Mouse (Mus musculus) midbrain, embryonic 10.5 days (tissue): ENCODE data around the gene Gm9803. TPM values are rescaled to one million over a fixed set of nuclear protein-coding genes. Genes with fewer than 3 reads are reported as not detected.
A peak's percentile ranks its signal among the peaks of the same experiment; 100 is the strongest.
"Not testable (repeated sequence)": the region's sequence is repeated elsewhere in the genome, so short reads cannot be mapped to it uniquely, and the experiment has no call there.

ENCODE experiments used
- DNase-seq: peaks from one replicate; pipeline ENCODE4 v3.0.0-alpha.2; 2017; ENCODE audit warnings: low spot score
- H3K27ac ChIP-seq: fragments of 300-500 bp; sonication (generic); replicated peaks from 2 replicates; pipeline ENCODE4 v1.5.1; 2016; ENCODE audit warnings: mild to moderate bottlenecking
- H3K27me3 ChIP-seq: fragments of 300-500 bp; sonication (generic); 2 replicates; pipeline ENCODE4 v1.6.1; 2016; ENCODE audit warnings: low read depth, mild to moderate bottlenecking; ENCODE audit not compliant: poor library complexity, severe bottlenecking
- H3K36me3 ChIP-seq: fragments of 300-500 bp; sonication (generic); 2 replicates; pipeline ENCODE4 v1.6.1; 2016; ENCODE audit warnings: mild to moderate bottlenecking, moderate library complexity
- H3K4me1 ChIP-seq: fragments of 300-500 bp; sonication (generic); 2 replicates; pipeline ENCODE4 v1.6.1; 2016
- H3K4me3 ChIP-seq: fragments of 300-500 bp; sonication (generic); 2 replicates; pipeline ENCODE4 v1.5.1; 2016; ENCODE audit warnings: mild to moderate bottlenecking, moderate library complexity
- H3K9me3 ChIP-seq: fragments of 300-500 bp; sonication (generic); replicated peaks from 2 replicates; pipeline ENCODE4 v1.6.1; 2016; ENCODE audit warnings: mild to moderate bottlenecking
- WGBS: fragments of 180-500 bp; shearing (Covaris S2); methylation state at CpG from one replicate; pipeline ENCODE4 v1.1.7; 2016; 5-methylcytosine and 5-hydroxymethylcytosine counted together
- polyA plus RNA-seq: library from polyadenylated mRNA; unstranded; fragments of >200 nt; fragmentation: Nextera tagmentation; extraction: Ambion mirVana; gene quantifications from 2 replicates; pipeline ENCODE4 v1.2.1, GENCODE M21; 2016

Gene Gm9803
- polyA plus RNA-seq: 13.9 and 16.8 TPM in 2 replicates

DNA sequence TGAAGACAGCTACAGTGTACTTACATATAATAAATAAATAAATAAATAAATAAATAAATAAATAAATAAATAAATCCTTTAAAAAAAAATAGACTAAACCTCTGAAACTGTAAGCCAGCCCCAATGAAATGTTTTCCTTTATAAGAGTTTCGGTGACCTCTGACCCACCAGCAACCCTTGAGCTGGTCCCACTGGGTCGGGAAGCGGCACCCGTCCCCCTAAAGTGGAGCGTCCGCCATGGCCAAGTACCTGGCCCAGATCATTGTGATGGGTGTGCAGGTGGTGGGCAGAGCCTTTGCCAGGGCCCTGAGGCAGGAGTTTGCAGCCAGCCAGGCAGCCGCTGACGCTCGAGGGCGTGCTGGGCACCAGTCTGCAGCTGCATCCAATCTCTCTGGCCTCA, at the start of gene Gm9803:
Gene Gm9803, plus strand, starts transcription at position 154 of the 400 bp plus-strand sequence.
- WGBS: 96% methylated on average over 10 of the region's 10 CpGs
- H3K4me3 ChIP-seq, H3K27ac ChIP-seq: not testable (repeated sequence)

DNA sequence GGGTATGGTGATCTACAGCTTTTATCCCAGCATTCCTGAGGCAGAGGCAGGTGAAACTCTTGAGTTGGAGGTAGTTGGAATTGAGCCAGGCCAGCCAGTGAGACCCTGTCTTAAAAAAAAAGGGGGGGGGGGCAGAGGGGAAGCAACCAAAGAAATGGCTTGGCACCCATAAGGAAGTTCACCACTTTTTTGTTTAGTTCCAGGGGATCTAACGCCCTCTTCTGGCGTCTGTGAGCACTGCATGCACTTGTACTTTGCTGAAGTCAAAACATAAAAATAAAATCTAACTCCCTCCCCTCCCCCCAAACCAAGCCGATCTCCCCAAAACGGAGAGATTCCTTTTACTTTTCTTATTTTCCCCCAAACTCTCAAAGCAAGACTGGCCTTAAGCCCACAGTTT, 48.5 kb upstream of the Gm9803 start:
- no peaks in the 10 kb centered on the region for H3K36me3 ChIP-seq
- peaks cover 26% of the 10 kb centered on the region for H3K4me1 ChIP-seq
- H3K4me3 ChIP-seq: no peak overlapping the region
- H3K27ac ChIP-seq: no peak overlapping the region
- 61% methylated on average over 4 of the region's 4 CpGs for WGBS
- H3K27me3 ChIP-seq: no peaks in the 10 kb centered on the region
- DNase-seq: no peak
- no peaks in the 10 kb centered on the region for H3K9me3 ChIP-seq

More for the DNA sequence above, at the start of gene Gm9803:
- H3K9me3 ChIP-seq, H3K27me3 ChIP-seq, DNase-seq: not testable (repeated sequence)
- H3K4me1 ChIP-seq: peaks cover 33% of the 10 kb centered on the region
- peaks cover 28% of the 10 kb centered on the region for H3K36me3 ChIP-seq

DNA sequence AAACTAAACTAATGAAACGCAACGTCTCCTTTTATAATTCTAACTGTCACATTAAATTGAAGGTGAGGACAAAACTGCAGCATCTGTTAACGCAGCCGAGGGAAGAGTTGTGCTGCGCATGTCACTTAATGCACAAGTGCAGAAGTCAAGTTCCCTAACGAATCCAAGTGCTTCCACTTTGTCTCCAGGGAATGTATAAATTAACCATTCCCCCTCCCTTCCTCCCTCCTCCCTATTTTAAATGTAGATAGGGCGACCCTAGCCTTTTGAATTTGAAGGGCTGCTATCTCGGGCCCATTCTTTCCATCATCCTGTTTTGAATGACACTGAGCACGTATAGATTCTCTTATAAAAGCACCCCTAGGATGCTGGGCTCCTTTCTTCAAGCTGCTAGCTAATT, 46.4 kb upstream of the Gm9803 start:
- Histone ChIP-seq H3K9me3 (no peaks in the 10 kb centered on the region), H3K4me3 (peak overlapping the region; percentile 85), H3K36me3 (no peaks in the 10 kb centered on the region), H3K27ac (peak overlapping the region; percentile 100), H3K27me3 (no peaks in the 10 kb centered on the region), H3K4me1 (peaks cover 44% of the 10 kb centered on the region)
- WGBS: 3% methylated on average over 9 of the region's 9 CpGs
- DNase-seq: no peak

DNA sequence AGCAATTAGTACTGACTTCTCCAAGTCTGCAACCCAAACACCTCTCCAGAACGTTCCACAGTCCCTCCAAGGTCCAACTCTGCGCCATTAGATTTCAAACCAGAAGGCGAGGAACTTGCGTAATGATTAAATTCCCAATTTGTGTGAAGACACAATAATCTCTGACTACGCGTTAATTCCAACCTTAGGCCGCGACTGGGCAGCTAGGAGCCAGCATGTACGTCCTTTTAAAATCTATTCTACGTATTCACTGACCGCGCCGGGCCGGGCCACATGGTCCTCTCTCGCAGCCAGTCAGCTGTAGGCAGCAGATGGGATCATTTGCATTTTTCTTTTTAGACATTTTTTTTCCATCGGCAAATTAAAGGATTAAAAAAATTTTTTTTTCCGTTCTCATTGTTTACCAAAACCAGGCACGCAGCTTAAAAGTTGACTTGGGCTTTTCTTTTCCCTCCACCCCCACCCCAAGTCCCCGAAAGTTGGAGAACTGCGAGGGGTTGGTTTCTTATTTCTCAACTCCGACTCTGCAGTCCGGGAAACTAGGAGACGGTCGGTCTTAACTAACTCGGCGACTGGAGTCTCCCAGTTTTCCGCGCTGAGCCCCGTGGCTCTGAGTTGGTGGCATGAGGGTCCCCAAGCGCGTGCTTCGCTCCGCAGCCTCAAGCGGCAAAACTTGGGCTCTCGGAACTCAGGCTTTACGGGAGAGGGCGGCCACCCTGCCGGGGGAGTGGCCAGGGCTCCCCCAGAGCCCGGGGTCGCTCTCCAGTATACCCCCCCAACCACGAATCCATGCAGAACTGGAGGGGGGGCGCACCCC, 45.8 kb upstream of the Gm9803 start:
- Histone ChIP-seq H3K4me3 (peak overlapping the region; percentile 85), H3K27ac (peak overlapping the region; percentile 100), H3K27me3 (no peaks in the 10 kb centered on the region), H3K4me1 (peaks cover 51% of the 10 kb centered on the region), H3K36me3 (no peaks in the 10 kb centered on the region), H3K9me3 (no peaks in the 10 kb centered on the region)
- WGBS: under 1% methylated on average over 42 of the region's 42 CpGs
- DNase-seq: peak; percentile 84

DNA sequence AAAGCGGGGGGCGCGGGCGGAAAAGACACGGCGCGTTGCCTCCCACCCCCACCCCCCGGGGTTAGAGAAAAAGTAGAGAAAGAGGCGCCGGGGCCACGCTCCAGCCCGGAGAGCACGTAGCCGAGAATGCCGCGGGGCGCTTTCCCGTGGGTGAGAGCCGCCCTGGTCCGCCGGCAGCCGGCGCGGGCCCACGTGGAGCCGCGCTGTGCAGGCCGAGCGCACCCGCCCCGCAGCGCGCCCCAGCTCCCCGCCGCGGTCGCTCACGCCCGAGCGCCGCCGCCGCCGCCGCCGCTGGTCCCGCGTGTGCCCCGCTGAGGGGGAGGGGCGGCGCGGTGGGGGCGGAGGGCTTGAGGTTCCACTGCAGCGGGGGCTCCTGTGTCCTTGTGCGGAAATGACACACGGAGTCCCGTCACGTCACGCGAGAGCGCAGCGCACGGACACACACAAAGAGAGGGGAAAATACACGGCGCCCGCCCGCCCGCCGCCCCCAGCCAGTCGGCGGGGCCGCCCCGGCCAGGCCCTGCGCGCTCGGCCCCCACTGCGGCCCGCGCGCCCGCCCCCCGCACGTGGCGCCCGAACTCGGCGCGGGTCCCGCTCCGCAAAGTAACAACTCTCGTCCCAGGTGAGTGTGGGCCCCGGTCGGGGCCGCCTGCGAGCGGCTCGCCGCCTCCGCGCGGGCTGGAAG, 45.0 kb upstream of the Gm9803 start, which contains the start of gene Bend3:
Gene Bend3, plus strand, starts transcription at position 81 of the 685 bp plus-strand sequence.
- under 1% methylated on average over 65 of the region's 101 CpGs for WGBS
- Histone ChIP-seq H3K36me3 (no peaks in the 10 kb centered on the region), H3K27me3 (no peaks in the 10 kb centered on the region), H3K4me3 (peak within 1 kb of the TSS; percentile 85), H3K27ac (peak within 1 kb of the TSS; percentile 100), H3K4me1 (peaks cover 58% of the 10 kb centered on the region), H3K9me3 (no peaks in the 10 kb centered on the region)
- peak; percentile 77 for DNase-seq

DNA sequence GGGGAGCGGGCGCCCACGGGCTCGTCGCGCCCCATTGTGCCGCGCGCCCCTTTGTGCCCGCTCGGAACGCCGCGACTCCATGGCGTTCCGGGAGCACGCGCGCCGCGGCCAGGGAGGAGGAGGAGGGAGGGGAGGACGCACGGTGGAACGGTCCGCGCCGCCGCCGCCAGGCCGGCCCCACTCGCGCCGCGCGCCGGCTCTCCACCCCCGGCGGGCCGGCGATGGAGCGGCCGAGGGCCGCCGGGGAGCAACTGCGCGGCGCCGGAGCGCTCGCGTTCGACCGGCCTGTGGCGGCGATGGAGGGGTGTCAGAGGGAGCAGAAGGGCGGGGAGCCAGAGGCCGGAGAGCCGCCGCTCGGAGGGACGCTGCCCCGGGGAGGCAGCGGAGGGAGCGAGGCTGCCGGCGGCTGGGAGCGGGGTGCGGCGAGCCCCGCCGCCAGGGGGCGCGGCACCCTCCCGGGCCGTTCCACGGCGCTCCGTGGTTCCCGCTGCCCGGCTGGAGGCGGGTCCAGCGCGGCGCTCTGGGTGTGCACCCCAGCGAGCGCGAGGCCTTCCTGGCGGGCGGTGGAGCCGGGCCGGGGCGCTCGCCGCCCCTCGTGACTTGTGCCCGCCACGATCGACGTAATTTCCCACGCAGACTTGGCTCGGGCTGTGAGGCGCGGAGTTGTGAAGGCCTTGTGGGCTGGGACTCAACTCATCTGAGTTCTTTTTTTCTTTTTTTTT, 44.3 kb upstream of the Gm9803 start:
- no peaks in the 10 kb centered on the region for H3K9me3 ChIP-seq
- peak overlapping the region; percentile 100 for H3K27ac ChIP-seq
- H3K27me3 ChIP-seq: no peaks in the 10 kb centered on the region
- peak overlapping the region; percentile 85 for H3K4me3 ChIP-seq
- under 1% methylated on average over 90 of the region's 103 CpGs for WGBS
- H3K36me3 ChIP-seq: 0 out of 2 replicates have a peak, but pooled peaks cover 3% of the 10 kb centered on the region
- H3K4me1 ChIP-seq: peaks cover 58% of the 10 kb centered on the region
- DNase-seq: peak; percentile 84

DNA sequence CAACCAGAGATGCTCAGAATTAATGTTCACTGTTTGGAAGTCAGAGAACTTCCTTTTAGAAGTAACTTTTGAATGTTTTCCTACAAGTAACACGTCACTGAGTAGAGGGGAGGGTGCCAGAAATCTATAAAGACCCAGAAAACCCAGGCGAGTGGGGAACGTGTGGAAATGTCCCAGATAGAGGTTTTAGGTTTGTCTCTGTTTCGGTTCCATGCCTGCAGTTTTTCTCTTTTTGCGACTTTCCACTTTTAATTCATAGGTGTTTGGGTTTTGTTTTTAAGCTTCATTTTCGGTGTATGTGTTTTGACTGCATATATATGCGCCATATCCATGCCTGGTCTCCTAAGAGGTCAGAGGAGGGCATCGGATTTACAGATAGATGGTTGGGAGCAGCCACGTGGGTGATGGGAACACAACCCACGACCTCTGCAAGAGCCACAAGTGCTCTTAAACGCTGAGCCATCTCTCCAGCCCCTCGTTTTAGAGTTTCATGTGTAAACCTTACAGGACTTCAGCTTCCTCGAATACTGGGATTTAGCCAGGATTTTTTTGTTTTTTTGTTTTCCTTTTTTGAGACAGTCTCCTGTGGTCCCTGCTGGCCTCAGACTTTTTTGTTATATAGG, 43.5 kb upstream of the Gm9803 start:
- H3K27ac ChIP-seq: peak overlapping the region; percentile 100
- 0 out of 2 replicates have a peak, but pooled peaks cover 3% of the 10 kb centered on the region for H3K36me3 ChIP-seq
- H3K4me1 ChIP-seq: peaks cover 58% of the 10 kb centered on the region
- H3K27me3 ChIP-seq: no peaks in the 10 kb centered on the region
- no peaks in the 10 kb centered on the region for H3K9me3 ChIP-seq
- peak; percentile 18 for DNase-seq
- peak overlapping the region; percentile 85 for H3K4me3 ChIP-seq
- 2% methylated on average over 13 of the region's 13 CpGs for WGBS

DNA sequence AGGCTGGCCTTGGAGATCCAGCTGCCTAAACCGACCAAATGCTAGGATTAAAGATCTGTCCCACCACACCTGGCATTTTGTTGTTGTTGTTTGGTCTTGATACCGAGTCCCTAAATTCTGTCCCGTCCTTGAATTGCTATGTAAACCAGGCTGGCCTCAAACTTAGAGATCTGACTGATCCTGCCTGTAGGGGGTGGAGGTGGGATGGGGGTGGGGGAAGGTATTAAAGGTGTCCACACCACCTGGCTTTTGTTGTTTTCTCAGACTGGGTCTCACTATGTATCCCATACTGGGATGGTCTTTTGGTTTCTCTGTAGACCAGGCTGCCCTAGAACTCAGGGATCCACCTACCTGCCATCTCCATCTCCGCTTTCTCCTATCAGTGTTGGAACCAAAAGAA, 42.7 kb upstream of the Gm9803 start:
- H3K4me1 ChIP-seq: peaks cover 58% of the 10 kb centered on the region
- H3K36me3 ChIP-seq: 0 out of 2 replicates have a peak, but pooled peaks cover 8% of the 10 kb centered on the region
- H3K27me3 ChIP-seq: no peaks in the 10 kb centered on the region
- no peak overlapping the region for H3K27ac ChIP-seq
- 37% methylated on average over 4 of the region's 4 CpGs for WGBS
- no peak for DNase-seq
- H3K9me3 ChIP-seq: no peaks in the 10 kb centered on the region
- peak overlapping the region; percentile 85 for H3K4me3 ChIP-seq

DNA sequence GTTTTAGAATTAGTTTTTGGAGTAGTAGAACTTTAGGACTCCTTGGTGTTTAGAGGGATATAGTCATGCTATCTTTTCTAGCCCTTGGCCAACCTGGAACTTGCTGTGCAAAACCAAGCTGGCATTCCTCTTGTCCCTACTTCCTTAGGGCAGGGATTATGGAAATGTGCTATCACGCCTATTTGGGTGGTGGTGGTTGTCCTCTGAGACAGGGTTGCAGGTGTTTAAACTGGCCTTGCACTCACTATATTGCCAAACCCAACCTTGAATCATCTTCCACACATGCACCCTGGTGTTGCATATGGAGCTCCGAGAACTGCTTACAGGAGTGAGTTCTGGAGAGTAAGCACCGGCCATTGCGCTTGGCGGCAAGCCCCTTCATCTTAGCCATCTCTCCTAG, 41.9 kb upstream of the Gm9803 start:
- no peak overlapping the region for H3K27ac ChIP-seq
- DNase-seq: no peak
- no peak overlapping the region for H3K4me3 ChIP-seq
- H3K36me3 ChIP-seq: peaks cover 14% of the 10 kb centered on the region; the same call in 1 of the 2 replicates
- 88% methylated on average over 5 of the region's 5 CpGs for WGBS
- no peaks in the 10 kb centered on the region for H3K27me3 ChIP-seq
- no peaks in the 10 kb centered on the region for H3K9me3 ChIP-seq
- H3K4me1 ChIP-seq: peaks cover 51% of the 10 kb centered on the region

DNA sequence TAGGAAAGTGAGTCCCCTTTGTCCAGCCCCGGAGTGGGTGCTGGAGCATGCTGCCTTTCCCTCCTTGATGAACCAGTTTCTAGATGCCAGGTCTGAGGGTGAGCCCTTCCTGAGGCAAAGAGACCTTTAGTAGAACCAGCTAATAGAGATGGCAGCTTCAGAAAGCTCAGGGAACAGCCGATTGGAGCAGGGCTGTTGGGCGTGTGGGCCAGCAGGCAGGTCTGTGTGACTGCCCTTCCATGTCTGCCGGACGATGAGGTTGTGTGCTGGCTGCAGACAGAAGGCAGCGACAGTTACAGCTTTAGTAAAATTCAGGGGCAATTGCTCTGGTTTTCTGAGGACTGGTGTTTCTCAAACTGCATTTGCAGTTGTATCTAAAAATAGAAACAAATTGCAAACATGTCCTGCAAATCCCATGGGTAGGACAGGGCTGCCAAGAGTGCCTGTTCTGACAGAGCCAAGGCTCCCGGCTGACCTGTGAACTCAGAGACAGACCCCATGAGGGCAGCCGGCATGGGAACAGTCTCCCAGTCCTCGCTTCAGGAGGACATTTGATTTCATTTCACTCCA, 40.4 kb upstream of the Gm9803 start:
- H3K27ac ChIP-seq: peak overlapping the region; percentile 63

DNA sequence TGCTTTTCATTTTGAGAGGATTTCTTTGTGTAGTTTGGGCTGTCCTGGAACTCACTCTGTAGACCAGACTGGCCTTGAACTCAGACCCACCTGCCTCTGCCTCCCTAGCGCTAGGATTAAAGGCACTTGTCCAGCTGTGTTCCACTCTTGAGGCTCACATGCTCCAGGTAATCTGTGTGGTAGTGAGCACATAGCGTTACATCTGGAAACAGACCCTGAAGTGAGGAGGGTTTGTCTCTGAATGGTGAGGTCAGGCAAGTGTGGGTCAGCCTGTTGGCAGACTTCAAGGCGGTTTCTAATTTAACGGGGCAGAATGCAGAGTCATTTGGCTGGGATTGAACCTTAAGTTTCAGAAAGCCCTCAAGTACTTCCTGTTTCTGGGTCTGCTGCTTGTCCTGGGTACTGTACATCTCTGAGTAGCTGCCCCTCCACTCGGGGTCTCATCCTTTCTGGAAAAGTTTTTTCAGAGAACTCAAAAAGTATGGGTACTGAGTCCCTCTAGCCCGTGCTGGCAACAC, 38.1 kb upstream of the Gm9803 start:
- peaks cover 57% of the 10 kb centered on the region for H3K4me1 ChIP-seq
- DNase-seq: no peak
- 91% methylated on average over 6 of the region's 6 CpGs for WGBS
- H3K27ac ChIP-seq: no peak overlapping the region
- peaks cover 14% of the 10 kb centered on the region; the same call in 1 of the 2 replicates for H3K36me3 ChIP-seq
- H3K27me3 ChIP-seq: no peaks in the 10 kb centered on the region
- no peak overlapping the region for H3K4me3 ChIP-seq
- no peaks in the 10 kb centered on the region for H3K9me3 ChIP-seq

More for the DNA sequence above, 40.4 kb upstream of the Gm9803 start:
- Histone ChIP-seq H3K4me1 (peaks cover 48% of the 10 kb centered on the region), H3K27me3 (no peaks in the 10 kb centered on the region), H3K9me3 (no peaks in the 10 kb centered on the region), H3K36me3 (peaks cover 14% of the 10 kb centered on the region; the same call in 1 of the 2 replicates), H3K4me3 (peak overlapping the region; percentile 11; the same call in 1 of the 2 replicates)
- DNase-seq: no peak
- WGBS: 61% methylated on average over 9 of the region's 9 CpGs
